Mouse (Mus musculus) C2C12 (cell line): ENCODE data around the gene Pkd2.

Experiments
- CTCF ChIP-seq: IDR thresholded peaks from one replicate; pipeline ENCODE4 v1.5.1; 2011; ENCODE audit not compliant: control insufficient read depth, insufficient read depth, insufficient read length
- MAX ChIP-seq: IDR thresholded peaks from one replicate; pipeline ENCODE4 v1.6.1; 2011; ENCODE audit warnings: mild to moderate bottlenecking, control low read depth
- MYOD1 ChIP-seq: IDR thresholded peaks from one replicate; pipeline ENCODE4 v1.6.1; 2011; ENCODE audit warnings: low read depth; ENCODE audit not compliant: control insufficient read depth, insufficient read length

DNA sequence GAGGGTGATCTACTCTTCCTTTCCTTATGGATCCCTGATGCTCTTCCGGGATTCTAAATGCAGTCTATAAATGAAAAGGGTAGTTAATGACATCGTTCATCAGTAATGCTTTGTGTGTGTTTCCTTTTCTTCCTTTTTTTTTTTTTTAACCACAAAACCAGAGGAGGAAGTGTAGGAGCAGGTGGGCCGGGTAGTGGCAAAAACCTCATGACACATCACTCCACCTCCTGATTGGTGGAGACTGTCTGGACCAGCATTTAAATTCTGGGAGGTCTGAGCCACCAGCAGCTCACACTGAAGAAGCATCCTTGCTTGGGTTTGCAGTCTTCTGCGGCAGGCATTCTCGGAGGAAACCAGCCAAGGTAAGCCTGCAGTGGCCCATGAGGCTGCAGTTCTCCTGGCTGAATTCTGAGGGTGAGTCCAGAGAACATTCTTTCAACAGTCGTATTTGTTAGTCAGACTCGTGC lies 24.4 kb upstream of the Pkd2 start, which contains the start of gene Spp1:
- no peak for TF ChIP-seq CTCF
- TF ChIP-seq MAX: no peak
- TF ChIP-seq MYOD1: peak; percentile 71
